Mouse (Mus musculus) lung, postnatal 0 days (tissue): ENCODE measurements around the gene Slc12a7.

ENCODE experiments used
- CTCF ChIP-seq: IDR thresholded peaks from 2 replicates; pipeline ENCODE4 v1.5.1; 2016; ENCODE audit warnings: antibody characterized with exemption, mild to moderate bottlenecking
- EP300 ChIP-seq: IDR thresholded peaks from 2 replicates; pipeline ENCODE4 v1.6.1; 2016; ENCODE audit warnings: antibody characterized with exemption, mild to moderate bottlenecking, control low read depth

- TF ChIP-seq CTCF = no peak
- TF ChIP-seq EP300 = no peak
Observed at GRCm38 (mm10) chr13:73842696-73843095, 109.8 kb downstream of the Slc12a7 start.
